Mouse (Mus musculus): Measurements from ENCODE around the gene Rs1. TPM values are rescaled to one million over a fixed set of nuclear protein-coding genes. Genes with fewer than 3 reads are reported as not detected.
"Not testable (repeated sequence)": the region's sequence is repeated elsewhere in the genome, so short reads cannot be mapped to it uniquely, and the experiment has no call there.

Rs1 gene
- not detected in 2 replicates for polyA plus RNA-seq (2016; fragmentation: Nextera tagmentation; extraction: Ambion mirVana)

- ATAC-seq = no peak
- 87% methylated on average over 2 of the region's 2 CpGs for WGBS (ENCODE audit: insufficient replicate concordance)
- no peak within 1 kb of the TSS for H3K27ac ChIP-seq
- H3K9me3 ChIP-seq (replicated peaks) = no peaks in the 10 kb centered on the region
- 0 out of 2 replicates have a peak, but pooled peaks cover 3% of the 10 kb centered on the region for H3K4me1 ChIP-seq
- peak within 1 kb of the TSS; percentile 61; the same call in 1 of the 2 replicates for H3K4me3 ChIP-seq
- H3K27me3 ChIP-seq (replicated peaks) = 0 out of 2 replicates have a peak, but pooled peaks cover 3% of the 10 kb centered on the region
- no peak within 1 kb of the TSS for H3K9ac ChIP-seq
- no peaks in the 10 kb centered on the region for H3K36me3 ChIP-seq
- H3K4me2 ChIP-seq = peak within 1 kb of the TSS; percentile 62
Observed at GRCm38 (mm10) chrX:160767713-160768112, at the start of gene Rs1. Gene Rs1, plus strand, starts transcription at chrX:160768013.

- Histone ChIP-seq H3K4me1 (no peaks in the 10 kb centered on the region), H3K27ac (no peak within 1 kb of the TSS), H3K27me3 (replicated peaks) (no peaks in the 10 kb centered on the region), H3K9ac (no peak within 1 kb of the TSS), H3K36me3 (no peaks in the 10 kb centered on the region), H3K9me3 (replicated peaks) (no peaks in the 10 kb centered on the region), H3K4me3 (no peak within 1 kb of the TSS), H3K4me2 (no peak within 1 kb of the TSS)
- 62% methylated on average over 5 of the region's 5 CpGs for WGBS (ENCODE audit: insufficient replicate concordance)
- ATAC-seq = no peak
Observed at GRCm38 (mm10) chrX:160735650-160736049, 32.2 kb upstream of the Rs1 start, which contains the start of gene Ppef1. Gene Ppef1, minus strand, starts transcription at chrX:160735765.

GRCm38 (mm10) chrX:160745399-160745798, 22.4 kb upstream of the Rs1 start:
- H3K9me3 ChIP-seq (replicated peaks) = no peaks in the 10 kb centered on the region
- H3K4me3 ChIP-seq = no peak overlapping the region
- H3K9ac ChIP-seq = no peak overlapping the region
- ATAC-seq = no peak
- no peak overlapping the region for H3K4me2 ChIP-seq
- H3K27me3 ChIP-seq (replicated peaks) = no peaks in the 10 kb centered on the region
- H3K4me1 ChIP-seq = no peaks in the 10 kb centered on the region
- H3K27ac ChIP-seq = no peak overlapping the region
- H3K36me3 ChIP-seq = no peaks in the 10 kb centered on the region
- WGBS (ENCODE audit: insufficient replicate concordance) = 22% methylated on average over 1 of the region's 1 CpGs

- ATAC-seq = no peak
- Histone ChIP-seq H3K4me2 (no peak overlapping the region), H3K9ac (no peak overlapping the region), H3K36me3 (no peaks in the 10 kb centered on the region), H3K4me3 (no peak overlapping the region), H3K27me3 (replicated peaks) (no peaks in the 10 kb centered on the region), H3K27ac (no peak overlapping the region), H3K4me1 (no peaks in the 10 kb centered on the region), H3K9me3 (replicated peaks) (no peaks in the 10 kb centered on the region)
- WGBS (ENCODE audit: insufficient replicate concordance) = 22% methylated on average over 1 of the region's 1 CpGs
Observed at GRCm38 (mm10) chrX:160748653-160749052, 19.2 kb upstream of the Rs1 start.

- WGBS (ENCODE audit: insufficient replicate concordance) = 74% methylated on average over 8 of the region's 8 CpGs
- Histone ChIP-seq H3K9ac (no peak overlapping the region), H3K4me3 (no peak overlapping the region)
Observed at GRCm38 (mm10) chrX:160750808-160751207, 17.0 kb upstream of the Rs1 start.

GRCm38 (mm10) chrX:160765389-160766232, 2.2 kb upstream of the Rs1 start:
- 0 out of 2 replicates have a peak, but pooled peaks cover 3% of the 10 kb centered on the region for H3K4me1 ChIP-seq
- peak overlapping the region; percentile 62 for H3K4me2 ChIP-seq
- no peaks in the 10 kb centered on the region for H3K36me3 ChIP-seq
- H3K27me3 ChIP-seq (replicated peaks) = no peaks in the 10 kb centered on the region
- 26% methylated on average over 30 of the region's 30 CpGs for WGBS (ENCODE audit: insufficient replicate concordance)
- H3K27ac ChIP-seq = no peak overlapping the region
- H3K4me3 ChIP-seq = peak overlapping the region; percentile 61
- ATAC-seq = peak; percentile 95
- H3K9ac ChIP-seq = peak overlapping the region; percentile 58; the same call in 1 of the 2 replicates
- no peaks in the 10 kb centered on the region for H3K9me3 ChIP-seq (replicated peaks)

More at GRCm38 (mm10) chrX:160750808-160751207, 17.0 kb upstream of the Rs1 start:
- no peak overlapping the region for H3K4me2 ChIP-seq
- no peak for ATAC-seq
- no peak overlapping the region for H3K27ac ChIP-seq
- H3K4me1 ChIP-seq = no peaks in the 10 kb centered on the region
- H3K27me3 ChIP-seq (replicated peaks) = peaks cover 4% of the 10 kb centered on the region; the same call in 1 of the 2 replicates
- no peaks in the 10 kb centered on the region for H3K9me3 ChIP-seq (replicated peaks)
- H3K36me3 ChIP-seq = no peaks in the 10 kb centered on the region

GRCm38 (mm10) chrX:160766233-160766616, 1.6 kb upstream of the Rs1 start:
- Histone ChIP-seq H3K9ac (peak overlapping the region; percentile 62), H3K4me3 (peak overlapping the region; percentile 61)

GRCm38 (mm10) chrX:160769622-160770021, 1.8 kb downstream of the Rs1 start:
- not testable (repeated sequence) for H3K9me3 ChIP-seq (replicated peaks); H3K4me3 ChIP-seq; ATAC-seq; H3K4me1 ChIP-seq; H3K27ac ChIP-seq; H3K27me3 ChIP-seq (replicated peaks); H3K36me3 ChIP-seq; H3K4me2 ChIP-seq; H3K9ac ChIP-seq
- WGBS (ENCODE audit: insufficient replicate concordance) = 67% methylated on average over 5 of the region's 5 CpGs

More at GRCm38 (mm10) chrX:160766233-160766616, 1.6 kb upstream of the Rs1 start:
- no peak overlapping the region for H3K27ac ChIP-seq
- no peaks in the 10 kb centered on the region for H3K9me3 ChIP-seq (replicated peaks)
- 0 out of 2 replicates have a peak, but pooled peaks cover 3% of the 10 kb centered on the region for H3K4me1 ChIP-seq
- peak overlapping the region; percentile 62 for H3K4me2 ChIP-seq
- peak; percentile 87 for ATAC-seq
- no peaks in the 10 kb centered on the region for H3K36me3 ChIP-seq
- WGBS (ENCODE audit: insufficient replicate concordance) = 23% methylated on average over 15 of the region's 15 CpGs
- 0 out of 2 replicates have a peak, but pooled peaks cover 3% of the 10 kb centered on the region for H3K27me3 ChIP-seq (replicated peaks)

GRCm38 (mm10) chrX:160773033-160773432, 5.2 kb downstream of the Rs1 start:
- H3K4me1 ChIP-seq = no peaks in the 10 kb centered on the region
- no peak overlapping the region for H3K27ac ChIP-seq
- H3K27me3 ChIP-seq (replicated peaks) = peaks cover 3% of the 10 kb centered on the region; the same call in 1 of the 2 replicates
- H3K36me3 ChIP-seq = no peaks in the 10 kb centered on the region
- H3K9ac ChIP-seq = no peak overlapping the region
- H3K4me2 ChIP-seq = no peak overlapping the region
- no peak for ATAC-seq
- WGBS (ENCODE audit: insufficient replicate concordance) = 56% methylated on average over 1 of the region's 1 CpGs
- no peak overlapping the region for H3K4me3 ChIP-seq
- H3K9me3 ChIP-seq (replicated peaks) = no peaks in the 10 kb centered on the region

GRCm38 (mm10) chrX:160782276-160782675, 14.5 kb downstream of the Rs1 start:
- H3K4me2 ChIP-seq = no peak overlapping the region

GRCm38 (mm10) chrX:160794920-160795319, 27.1 kb downstream of the Rs1 start:
- Histone ChIP-seq H3K9ac (no peak overlapping the region), H3K4me1 (no peaks in the 10 kb centered on the region), H3K27ac (no peak overlapping the region), H3K4me3 (no peak overlapping the region), H3K9me3 (replicated peaks) (no peaks in the 10 kb centered on the region), H3K36me3 (no peaks in the 10 kb centered on the region), H3K27me3 (replicated peaks) (no peaks in the 10 kb centered on the region; the same call in 1 of the 2 replicates), H3K4me2 (no peak overlapping the region)
- no peak for ATAC-seq
- WGBS (ENCODE audit: insufficient replicate concordance) = 71% methylated on average over 4 of the region's 4 CpGs

More at GRCm38 (mm10) chrX:160782276-160782675, 14.5 kb downstream of the Rs1 start:
- Histone ChIP-seq H3K4me1 (no peaks in the 10 kb centered on the region), H3K27ac (no peak overlapping the region), H3K4me3 (no peak overlapping the region), H3K27me3 (replicated peaks) (peaks cover 9% of the 10 kb centered on the region; the same call in 1 of the 2 replicates), H3K9me3 (replicated peaks) (no peaks in the 10 kb centered on the region), H3K36me3 (no peaks in the 10 kb centered on the region), H3K9ac (no peak overlapping the region)
- 66% methylated on average over 5 of the region's 5 CpGs for WGBS (ENCODE audit: insufficient replicate concordance)
- no peak for ATAC-seq
